Mouse (Mus musculus): ENCODE results near the gene Pdp2. TPM values are rescaled to one million over a fixed set of nuclear protein-coding genes. Genes with fewer than 3 reads are reported as not detected.

Pdp2 gene
- polyA plus RNA-seq (2011; ENCODE audit: insufficient read length, low read depth, missing spikeins), result 4.0 and 5.1 TPM in 2 replicates

GRCm38 (mm10) chr8:104591133-104591834 lies at the start of gene Pdp2:
Gene Pdp2, plus strand, starts transcription at chr8:104591451.
- Histone ChIP-seq H3K27ac (ENCODE audit: insufficient read depth, low read length) (no peak within 1 kb of the TSS), H3K4me1 (ENCODE audit: control insufficient read depth, insufficient read depth, low read length) (no peaks in the 10 kb centered on the region), H3K4me3 (ENCODE audit: insufficient read depth, low read length) (peak within 1 kb of the TSS; percentile 65)
- TF ChIP-seq POLR2A (IDR thresholded peaks at IDR 0.05; ENCODE audit: low read depth, low read length) (peak; percentile 78), CTCF (IDR thresholded peaks at IDR 0.05; ENCODE audit: borderline replicate concordance, insufficient read depth, low read length) (no peak)

GRCm38 (mm10) chr8:104541515-104541880 lies 49.8 kb upstream of the Pdp2 start:
- Histone ChIP-seq H3K4me3 (ENCODE audit: insufficient read depth, low read length) (peak overlapping the region; percentile 14; the same call in 1 of the 2 replicates), H3K27ac (ENCODE audit: insufficient read depth, low read length) (no peak overlapping the region), H3K4me1 (ENCODE audit: control insufficient read depth, insufficient read depth, low read length) (no peaks in the 10 kb centered on the region; the same call in 1 of the 2 replicates)
- no peak for TF ChIP-seq POLR2A (IDR thresholded peaks at IDR 0.05; ENCODE audit: low read depth, low read length)

- TF ChIP-seq CTCF (IDR thresholded peaks at IDR 0.05; ENCODE audit: borderline replicate concordance, insufficient read depth, low read length), result no peak
- TF ChIP-seq POLR2A (IDR thresholded peaks at IDR 0.05; ENCODE audit: low read depth, low read length), result no peak
- no peak overlapping the region for H3K4me3 ChIP-seq (ENCODE audit: insufficient read depth, low read length)
- no peak overlapping the region for H3K27ac ChIP-seq (ENCODE audit: insufficient read depth, low read length)
- no peaks in the 10 kb centered on the region; the same call in 1 of the 2 replicates for H3K4me1 ChIP-seq (ENCODE audit: control insufficient read depth, insufficient read depth, low read length)
Measured at GRCm38 (mm10) chr8:104542160-104542559, 49.1 kb upstream of the Pdp2 start.

GRCm38 (mm10) chr8:104543440-104544045 lies 47.7 kb upstream of the Pdp2 start:
- TF ChIP-seq POLR2A (IDR thresholded peaks at IDR 0.05; ENCODE audit: low read depth, low read length) (no peak), CTCF (IDR thresholded peaks at IDR 0.05; ENCODE audit: borderline replicate concordance, insufficient read depth, low read length) (no peak)
- Histone ChIP-seq H3K4me3 (ENCODE audit: insufficient read depth, low read length) (no peak overlapping the region), H3K4me1 (ENCODE audit: control insufficient read depth, insufficient read depth, low read length) (no peaks in the 10 kb centered on the region; the same call in 1 of the 2 replicates), H3K27ac (ENCODE audit: insufficient read depth, low read length) (no peak overlapping the region)

DNA sequence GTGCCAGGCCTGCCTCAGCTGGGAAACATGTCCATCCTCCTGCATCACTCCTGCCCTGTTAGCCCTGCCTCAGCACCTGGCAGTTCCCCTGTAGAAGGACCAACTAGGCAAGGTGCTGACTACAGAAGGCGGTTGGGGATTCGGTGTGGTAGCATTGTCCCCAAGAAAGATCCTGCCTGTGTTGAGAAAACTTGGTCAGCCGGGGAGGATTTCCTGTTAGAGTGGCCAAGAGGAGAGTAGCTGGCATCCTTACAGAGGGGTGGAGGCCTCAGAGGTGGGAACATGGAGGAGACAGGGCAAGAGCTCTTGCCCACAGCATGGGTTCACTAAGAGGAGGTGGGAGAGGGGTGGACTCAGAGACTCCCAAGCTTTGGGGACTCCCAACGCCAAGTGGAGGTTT lies 36.1 kb upstream of the Pdp2 start:
- TF ChIP-seq POLR2A (IDR thresholded peaks at IDR 0.05; ENCODE audit: low read depth, low read length) (no peak), CTCF (IDR thresholded peaks at IDR 0.05; ENCODE audit: borderline replicate concordance, insufficient read depth, low read length) (no peak)
- no peak overlapping the region for H3K4me3 ChIP-seq (ENCODE audit: insufficient read depth, low read length)
- no peaks in the 10 kb centered on the region for H3K4me1 ChIP-seq (ENCODE audit: control insufficient read depth, insufficient read depth, low read length)
- H3K27ac ChIP-seq (ENCODE audit: insufficient read depth, low read length), result no peak overlapping the region

DNA sequence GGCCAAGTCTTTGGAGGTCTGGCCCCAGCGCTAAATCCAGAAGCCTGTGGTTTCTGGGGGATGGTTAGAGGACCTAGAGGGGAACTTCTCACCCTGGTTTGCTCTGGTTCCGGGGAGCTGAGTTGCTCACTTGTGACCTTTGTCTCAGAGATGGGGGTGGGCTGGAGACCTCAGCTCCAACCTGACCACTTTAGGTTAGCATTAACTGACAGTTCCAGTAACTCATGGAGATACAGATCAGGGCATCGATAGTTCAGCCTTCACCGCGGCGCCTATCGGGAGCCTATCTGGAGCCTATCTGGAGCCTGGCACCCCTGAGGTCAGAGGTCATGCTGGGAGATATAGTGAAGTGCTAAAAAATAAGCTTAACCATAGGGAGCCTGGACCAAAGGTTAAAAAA lies 34.0 kb upstream of the Pdp2 start:
- no peaks in the 10 kb centered on the region for H3K4me1 ChIP-seq (ENCODE audit: control insufficient read depth, insufficient read depth, low read length)
- no peak overlapping the region for H3K27ac ChIP-seq (ENCODE audit: insufficient read depth, low read length)
- H3K4me3 ChIP-seq (ENCODE audit: insufficient read depth, low read length), result no peak overlapping the region
- TF ChIP-seq CTCF (IDR thresholded peaks at IDR 0.05; ENCODE audit: borderline replicate concordance, insufficient read depth, low read length), result no peak
- TF ChIP-seq POLR2A (IDR thresholded peaks at IDR 0.05; ENCODE audit: low read depth, low read length), result no peak

GRCm38 (mm10) chr8:104560731-104561130 lies 30.5 kb upstream of the Pdp2 start:
- Histone ChIP-seq H3K4me3 (ENCODE audit: insufficient read depth, low read length) (no peak overlapping the region), H3K4me1 (ENCODE audit: control insufficient read depth, insufficient read depth, low read length) (no peaks in the 10 kb centered on the region), H3K27ac (ENCODE audit: insufficient read depth, low read length) (no peak overlapping the region)
- TF ChIP-seq POLR2A (IDR thresholded peaks at IDR 0.05; ENCODE audit: low read depth, low read length), result no peak
- no peak for TF ChIP-seq CTCF (IDR thresholded peaks at IDR 0.05; ENCODE audit: borderline replicate concordance, insufficient read depth, low read length)

- Histone ChIP-seq H3K4me3 (ENCODE audit: insufficient read depth, low read length) (no peak overlapping the region), H3K27ac (ENCODE audit: insufficient read depth, low read length) (no peak overlapping the region), H3K4me1 (ENCODE audit: control insufficient read depth, insufficient read depth, low read length) (no peaks in the 10 kb centered on the region)
- TF ChIP-seq CTCF (IDR thresholded peaks at IDR 0.05; ENCODE audit: borderline replicate concordance, insufficient read depth, low read length), result peak; percentile 46
- no peak for TF ChIP-seq POLR2A (IDR thresholded peaks at IDR 0.05; ENCODE audit: low read depth, low read length)
Measured at GRCm38 (mm10) chr8:104564633-104565456, 26.4 kb upstream of the Pdp2 start.

- H3K4me1 ChIP-seq (ENCODE audit: control insufficient read depth, insufficient read depth, low read length), result no peaks in the 10 kb centered on the region
- H3K27ac ChIP-seq (ENCODE audit: insufficient read depth, low read length), result no peak overlapping the region
- no peak overlapping the region for H3K4me3 ChIP-seq (ENCODE audit: insufficient read depth, low read length)
- TF ChIP-seq CTCF (IDR thresholded peaks at IDR 0.05; ENCODE audit: borderline replicate concordance, insufficient read depth, low read length) (no peak), POLR2A (IDR thresholded peaks at IDR 0.05; ENCODE audit: low read depth, low read length) (no peak)
Measured at GRCm38 (mm10) chr8:104565457-104565798, 25.8 kb upstream of the Pdp2 start.

DNA sequence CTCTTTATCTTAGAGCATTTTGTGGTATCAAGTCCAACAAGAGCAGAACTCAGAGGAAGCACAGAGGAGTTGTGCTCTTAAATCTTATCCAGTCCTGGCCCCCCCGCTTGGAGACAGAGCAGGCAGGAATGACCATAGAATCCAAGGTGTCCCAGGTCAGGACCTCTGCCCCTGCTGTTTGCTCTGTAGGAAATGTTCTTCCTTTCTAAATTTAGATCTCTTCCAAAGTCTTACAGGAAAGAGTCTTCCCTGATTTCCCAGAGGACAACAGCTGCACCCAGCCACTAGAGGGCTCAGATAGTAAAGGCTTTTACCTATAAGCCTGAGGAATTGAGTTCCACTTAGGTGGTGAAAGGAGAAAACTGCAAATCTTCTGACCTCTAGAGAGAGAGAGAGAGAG lies 21.7 kb upstream of the Pdp2 start:
- H3K4me3 ChIP-seq (ENCODE audit: insufficient read depth, low read length), result no peak overlapping the region
- H3K27ac ChIP-seq (ENCODE audit: insufficient read depth, low read length), result no peak overlapping the region
- TF ChIP-seq POLR2A (IDR thresholded peaks at IDR 0.05; ENCODE audit: low read depth, low read length) (no peak), CTCF (IDR thresholded peaks at IDR 0.05; ENCODE audit: borderline replicate concordance, insufficient read depth, low read length) (no peak)
- no peaks in the 10 kb centered on the region for H3K4me1 ChIP-seq (ENCODE audit: control insufficient read depth, insufficient read depth, low read length)
